Mouse (Mus musculus) left cerebral cortex, postnatal 4 days (tissue): ENCODE measurements at regions not wholly inside any gene's neighbourhood (a gene's known extent, or its start where the extent isn't known, plus 50 kb on each side); places are given as distances from the start of the nearest gene placed in this dataset. TPM values are rescaled to one million over a fixed set of nuclear protein-coding genes. Genes with fewer than 3 reads are reported as not detected.

Experiments used
- DNase-seq: peaks from one replicate; pipeline ENCODE4 v3.0.0-alpha.2; 2022
- intact Hi-C: fragments of 180-260 bp; cut with DNase I; formaldehyde crosslinking; loops from one replicate; pipeline ENCODE4 v1.15.1; 2025
- microRNA-seq: library from miRNA; unstranded; fragments of <30 nt; microRNA quantifications from one replicate; pipeline ENCODE4 v1.2.0, GENCODE M21; 2022

DNA sequence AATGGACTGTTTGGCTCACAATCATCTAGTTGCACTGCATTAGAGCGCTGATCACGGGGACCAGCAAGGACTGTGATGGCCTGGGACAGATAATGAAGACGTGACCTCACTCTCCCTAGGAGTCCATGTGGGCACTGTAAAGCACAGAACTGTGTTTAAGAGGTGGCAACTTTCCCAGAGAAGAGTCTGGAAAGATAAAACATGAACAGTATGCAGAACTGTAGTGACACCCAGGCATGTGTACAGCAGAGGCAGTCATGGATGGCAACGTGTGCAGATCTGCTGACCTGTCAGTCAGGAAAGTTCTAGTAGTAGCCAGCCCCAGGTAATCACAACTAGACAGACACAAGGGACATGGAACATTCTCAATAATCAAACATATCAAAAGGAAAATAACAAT is 63.8 kb upstream of the Peli1 start:
- intact Hi-C loops, result no loop called here
- no peak for DNase-seq

DNA sequence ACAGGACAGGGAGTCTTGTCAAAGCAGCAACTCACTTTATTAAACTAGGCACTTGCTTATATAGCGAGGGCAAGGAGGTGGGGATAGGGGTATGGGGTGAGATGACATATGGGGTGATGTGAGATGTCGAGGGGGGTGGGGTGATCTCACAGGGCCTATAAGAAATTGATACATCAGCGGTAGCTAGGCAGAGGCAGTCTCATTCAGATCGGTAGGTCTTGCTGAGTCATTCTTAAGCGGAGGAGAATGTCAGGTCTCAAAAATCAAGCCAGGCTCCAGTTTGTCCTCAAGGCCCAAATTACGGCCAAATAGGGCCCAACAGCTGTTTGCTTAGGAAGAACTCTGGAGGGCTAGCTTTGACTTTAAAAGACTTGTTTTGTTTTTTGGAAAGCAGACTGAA is 60.7 kb upstream of the Peli1 start:
- DNase-seq, result no peak
- intact Hi-C loops, result no loop called here

DNA sequence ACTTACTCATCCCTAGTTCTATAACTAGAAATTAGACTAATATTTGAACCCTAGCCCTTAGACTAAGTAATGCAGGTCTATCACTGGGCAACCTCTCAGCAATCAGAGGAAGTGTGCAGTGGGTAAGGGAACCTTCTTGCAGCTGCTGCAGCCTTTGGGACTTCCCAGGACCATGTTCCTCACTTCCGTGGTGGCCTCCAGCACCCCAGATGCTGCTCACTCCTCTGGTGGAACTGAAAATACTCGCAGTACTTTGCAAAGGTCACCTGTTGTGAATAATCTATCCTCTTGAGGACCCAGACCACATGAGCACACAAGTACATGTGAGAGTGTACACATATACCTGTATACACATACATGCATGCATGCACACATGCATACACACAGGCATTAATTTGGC is 59.3 kb upstream of the Peli1 start:
- DNase-seq, result no peak
- intact Hi-C loops, result no loop called here

DNA sequence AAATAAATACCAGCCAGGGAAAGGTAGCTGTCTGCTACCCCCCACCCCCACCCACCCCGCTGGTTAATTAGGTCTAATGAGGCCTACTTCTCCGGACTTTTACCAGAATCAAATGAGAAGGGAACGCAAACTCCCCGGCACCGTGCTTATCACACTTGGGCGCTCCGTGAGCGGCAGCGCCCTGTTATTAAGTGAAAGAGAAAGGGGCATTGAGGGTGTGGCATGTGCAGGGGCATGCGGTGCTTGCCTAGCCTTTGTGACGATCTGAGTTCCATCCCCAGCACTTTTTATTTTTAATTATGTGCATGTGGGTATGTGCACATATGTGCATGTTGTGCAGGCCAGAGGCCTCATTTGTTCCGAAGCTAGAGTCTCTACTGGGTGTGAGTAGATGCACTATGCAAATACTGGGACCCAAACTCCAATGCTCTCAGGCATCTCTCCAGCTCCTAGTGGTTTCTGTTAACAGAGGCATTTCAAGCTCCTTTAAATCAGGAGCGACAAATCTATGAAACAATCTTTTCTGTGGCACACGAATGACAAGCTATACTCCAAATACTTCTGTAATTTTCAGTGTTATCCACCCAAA is 57.8 kb upstream of the Peli1 start:
- no peak for DNase-seq
- intact Hi-C loops, result no loop called here

DNA sequence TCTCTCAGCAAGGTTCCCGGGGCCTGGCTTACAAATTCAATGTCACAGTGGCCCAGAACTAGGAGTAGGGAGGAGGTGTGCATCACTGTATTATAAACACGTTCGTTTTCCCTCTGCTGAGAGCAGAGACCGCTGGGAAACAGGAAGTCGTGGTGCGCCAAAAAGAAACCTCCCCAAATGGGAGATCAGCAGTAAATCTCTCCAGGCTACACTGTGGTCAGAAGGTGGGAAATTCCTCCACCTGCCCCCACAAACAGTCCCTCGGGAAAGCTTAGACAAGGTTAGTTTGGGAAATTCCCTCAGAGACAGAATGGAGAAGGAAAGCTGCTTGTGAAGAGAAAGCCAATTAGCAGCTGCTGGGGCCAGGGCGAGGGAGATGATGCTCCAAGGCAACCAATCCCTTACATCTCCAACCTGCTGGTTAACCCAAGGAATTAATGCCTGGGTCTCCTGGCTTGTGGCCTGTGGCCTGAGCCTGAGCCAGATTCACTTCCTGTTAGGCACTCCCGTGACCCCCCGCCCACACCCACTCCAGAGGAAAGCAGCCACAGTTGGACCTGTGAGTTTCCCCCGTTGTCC is 57.2 kb upstream of the Peli1 start:
- intact Hi-C loops, result no loop called here
- DNase-seq, result peak; percentile 21

DNA sequence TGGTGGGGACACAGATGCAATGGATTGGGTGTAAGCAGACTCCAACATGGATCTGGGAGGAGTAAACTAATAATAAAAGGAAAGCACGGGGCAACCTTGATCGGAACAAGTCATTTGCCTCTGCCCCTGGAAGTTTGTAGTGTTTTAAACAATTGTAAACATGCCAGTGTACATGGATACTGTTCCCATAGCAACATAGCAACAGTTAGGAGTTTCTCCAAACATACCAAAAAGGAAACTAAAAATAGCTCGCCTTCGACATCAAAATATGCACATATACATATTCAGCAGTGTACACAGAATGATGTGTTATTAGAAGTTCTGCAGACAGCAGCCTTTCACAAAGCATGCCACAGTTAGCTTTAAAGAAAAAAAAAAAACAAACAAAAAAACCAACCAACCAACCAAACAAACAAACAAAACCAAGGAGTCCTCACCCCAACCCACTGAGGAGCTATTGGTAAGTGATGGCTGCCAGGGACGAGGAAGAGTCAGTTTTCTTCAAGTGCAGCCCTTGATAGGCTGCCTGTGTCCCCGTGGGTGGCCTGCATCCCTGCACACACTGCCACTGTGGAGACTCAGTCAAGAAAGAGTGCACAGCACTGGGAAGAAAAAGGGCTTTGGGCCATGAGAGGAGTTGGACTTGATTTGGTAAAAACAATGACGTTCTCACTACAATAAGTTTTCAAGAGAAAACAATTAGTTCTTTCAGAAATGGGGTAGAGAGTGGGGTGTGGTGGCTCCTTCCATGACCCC is 54.8 kb upstream of the Peli1 start:
- DNase-seq, result no peak

DNA sequence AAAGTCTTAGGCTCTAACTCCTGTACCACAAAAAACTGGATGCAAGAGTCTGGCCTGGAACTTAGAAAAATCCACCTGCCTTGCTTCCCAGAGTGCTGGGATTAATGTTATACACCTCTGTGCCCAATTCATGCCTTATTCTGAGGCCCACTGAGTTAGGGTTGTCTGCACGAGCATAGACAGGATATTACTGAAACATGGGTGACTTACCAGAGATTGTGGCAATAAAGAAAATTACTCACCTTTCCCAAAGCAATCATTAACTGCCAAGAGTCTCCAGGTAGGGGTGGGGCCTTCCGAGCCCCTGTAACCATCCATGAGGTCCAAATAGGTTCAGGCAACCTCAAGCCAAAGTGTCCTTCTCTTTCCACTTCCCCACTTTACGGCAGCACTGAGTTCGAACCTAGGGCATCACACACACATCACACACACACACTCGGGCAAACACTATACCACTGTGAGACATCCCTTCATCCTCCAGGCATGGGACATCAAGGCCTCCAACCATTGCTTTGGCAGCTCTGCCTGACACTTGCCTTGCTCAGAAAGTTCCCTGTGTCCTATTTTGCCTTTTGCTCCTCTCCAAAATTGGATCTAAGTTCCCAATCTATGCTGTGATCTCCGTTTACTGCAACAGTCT is 53.7 kb upstream of the Peli1 start:
- intact Hi-C loops, result loop anchor here (5.0 kb wide), 1 partner anchor 55 kb away; the partner anchor contains the start of gene Peli1

More for the DNA sequence above, 54.8 kb upstream of the Peli1 start:
- intact Hi-C loops, result loop anchor here (5.0 kb wide), 1 partner anchor 56 kb away; the partner anchor contains the start of gene Peli1

DNA sequence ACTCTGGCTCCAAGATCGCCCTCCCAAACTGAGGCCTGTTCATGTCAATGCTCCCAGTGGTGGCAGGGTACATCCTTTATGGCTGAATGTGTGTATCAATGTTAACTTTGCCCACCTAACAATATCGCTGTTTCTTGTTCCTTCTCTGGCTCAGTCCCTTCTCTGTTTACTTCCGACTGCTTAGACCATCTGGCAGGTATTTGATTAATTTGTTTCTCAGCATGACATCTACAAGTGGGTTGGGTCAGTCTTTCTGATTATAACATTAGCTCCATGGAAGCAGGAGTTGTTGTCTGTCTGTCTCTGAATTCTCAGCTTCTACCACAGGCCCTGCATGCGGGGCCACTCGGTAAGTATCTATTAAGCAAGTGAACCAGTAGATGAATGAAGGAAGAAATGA is 49.9 kb upstream of the Peli1 start:
- intact Hi-C loops, result no loop called here
- DNase-seq, result no peak

More for the DNA sequence above, 53.7 kb upstream of the Peli1 start:
- DNase-seq, result no peak

Small RNA genes in the stretch of these regions (microRNA-seq; reads per million reads assigned to microRNA genes)
- not detected for gene Gm23681
